Mouse (Mus musculus) heart, postnatal 0 days (tissue): ENCODE measurements at regions not wholly inside any gene's neighbourhood (a gene's known extent, or its start where the extent isn't known, plus 50 kb on each side); places are given as distances from the start of the nearest gene placed in this dataset.

Experiments used
- ATAC-seq: fragments of 200-750 bp; cut with Nextera tagmentation; 2 replicates; pipeline ENCODE4 v1.8.0; 2017; ENCODE audit warnings: low read depth, moderate number of reproducible peaks, moderate library complexity; ENCODE audit not compliant: insufficient read depth
- DNase-seq: peaks from one replicate; pipeline ENCODE4 v3.0.0-alpha.2; 2016; ENCODE audit warnings: low spot score
- H3K27ac ChIP-seq: fragments of 300-500 bp; sonication (generic); 2 replicates; pipeline ENCODE4 v1.5.1; 2014; ENCODE audit warnings: low read depth, mild to moderate bottlenecking
- H3K27me3 ChIP-seq: fragments of 300-500 bp; sonication (generic); 2 replicates; pipeline ENCODE4 v1.6.1; 2014; ENCODE audit warnings: low read length, mixed read lengths; ENCODE audit not compliant: control insufficient read depth, insufficient read depth
- H3K36me3 ChIP-seq: fragments of 300-500 bp; sonication (generic); replicated peaks from 2 replicates; pipeline ENCODE4 v1.6.1; 2014; ENCODE audit warnings: low read length, mixed read lengths; ENCODE audit not compliant: control insufficient read depth, insufficient read depth
- H3K4me1 ChIP-seq: fragments of 300-500 bp; sonication (generic); 2 replicates; pipeline ENCODE4 v1.6.1; 2014; ENCODE audit warnings: antibody characterized with exemption; ENCODE audit not compliant: control insufficient read depth, insufficient read depth
- H3K4me2 ChIP-seq: fragments of 300-500 bp; sonication (generic); 2 replicates; pipeline ENCODE4 v1.6.1; 2014; ENCODE audit warnings: low read depth, mild to moderate bottlenecking, low read length, moderate library complexity
- H3K4me3 ChIP-seq: fragments of 300-500 bp; sonication (generic); 2 replicates; pipeline ENCODE4 v1.5.1; 2014; ENCODE audit warnings: low read depth, low read length
- H3K9ac ChIP-seq: fragments of 300-500 bp; sonication (generic); replicated peaks from 2 replicates; pipeline ENCODE4 v1.6.1; 2014; ENCODE audit warnings: low read depth, low read length, mixed read lengths
- H3K9me3 ChIP-seq: fragments of 300-500 bp; sonication (generic); replicated peaks from 2 replicates; pipeline ENCODE4 v1.6.1; 2016; ENCODE audit warnings: low read length; ENCODE audit not compliant: control insufficient read depth
- CTCF ChIP-seq: IDR thresholded peaks from 2 replicates; pipeline ENCODE4 v1.5.1; 2016; ENCODE audit warnings: antibody characterized with exemption, control low read depth, low read depth
- EP300 ChIP-seq: IDR thresholded peaks from 2 replicates; pipeline ENCODE4 v1.6.1; 2016; ENCODE audit warnings: antibody characterized with exemption, low read depth
- WGBS: fragments of 180-500 bp; shearing (Covaris S2); extraction: QIAGEN DNeasy Blood & Tissue Kit; methylation state at CpG from one replicate; pipeline ENCODE4 v1.1.7; 2014; 5-methylcytosine and 5-hydroxymethylcytosine counted together

DNA sequence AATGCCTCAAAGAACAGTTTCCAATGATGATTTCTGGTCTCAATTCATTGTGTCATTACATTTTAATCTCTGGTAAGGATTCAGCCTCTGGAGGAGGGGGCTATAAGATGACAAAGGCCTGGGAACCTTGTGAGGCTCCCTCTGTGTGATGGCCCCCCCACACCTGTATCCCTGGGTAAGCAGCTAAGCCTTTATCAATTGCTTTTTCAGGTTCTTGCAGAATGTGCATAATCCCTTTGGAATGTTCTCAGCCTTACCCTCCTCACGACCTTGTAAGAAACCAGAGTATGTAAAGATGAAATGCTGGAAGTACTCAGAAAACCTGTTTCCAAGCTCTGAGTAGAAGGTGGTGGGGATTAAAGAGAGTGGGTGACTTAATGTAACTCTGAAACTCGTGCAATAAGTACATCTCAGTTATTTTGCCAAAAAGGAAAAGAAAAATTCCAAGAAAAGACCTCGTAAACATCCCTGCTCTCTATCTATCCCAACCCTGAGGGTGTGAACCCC is 446.7 kb upstream of the Mctp2 start:
- TF ChIP-seq EP300 (no peak), CTCF (no peak)
- Histone ChIP-seq H3K36me3 (no peaks in the 10 kb centered on the region), H3K4me1 (no peaks in the 10 kb centered on the region), H3K27ac (no peak overlapping the region), H3K27me3 (no peaks in the 10 kb centered on the region), H3K9me3 (no peaks in the 10 kb centered on the region), H3K9ac (no peak overlapping the region), H3K4me2 (no peak overlapping the region), H3K4me3 (no peak overlapping the region)
- no peak for ATAC-seq
- WGBS: 37% methylated on average over 3 of the region's 3 CpGs
- no peak for DNase-seq

DNA sequence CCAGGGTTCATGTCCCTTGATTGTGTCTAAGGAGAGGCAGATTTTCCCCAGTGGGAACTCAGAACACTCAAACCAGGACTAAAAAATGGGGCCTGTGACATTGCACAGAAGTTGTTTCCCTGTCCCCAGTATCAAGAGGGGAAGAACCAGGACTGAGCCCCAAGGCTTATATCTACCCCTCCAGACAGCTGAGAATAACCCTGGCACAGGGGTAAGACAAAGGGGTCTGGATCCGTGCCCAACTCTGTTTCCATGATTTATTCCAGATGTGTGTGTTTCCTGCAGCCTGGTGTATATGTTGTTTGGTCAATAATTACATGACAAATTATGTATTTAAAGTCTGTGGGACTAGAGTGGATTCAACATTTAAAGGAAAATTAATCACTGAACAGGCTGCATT is 456.3 kb upstream of the Mctp2 start:
- Histone ChIP-seq H3K9me3 (no peaks in the 10 kb centered on the region), H3K4me2 (no peak overlapping the region), H3K36me3 (no peaks in the 10 kb centered on the region), H3K9ac (no peak overlapping the region), H3K4me1 (no peaks in the 10 kb centered on the region), H3K27ac (no peak overlapping the region), H3K4me3 (no peak overlapping the region), H3K27me3 (no peaks in the 10 kb centered on the region)
- DNase-seq (no peak), ATAC-seq (no peak)
- no peak for TF ChIP-seq CTCF
- WGBS: 36% methylated on average over 1 of the region's 1 CpGs

DNA sequence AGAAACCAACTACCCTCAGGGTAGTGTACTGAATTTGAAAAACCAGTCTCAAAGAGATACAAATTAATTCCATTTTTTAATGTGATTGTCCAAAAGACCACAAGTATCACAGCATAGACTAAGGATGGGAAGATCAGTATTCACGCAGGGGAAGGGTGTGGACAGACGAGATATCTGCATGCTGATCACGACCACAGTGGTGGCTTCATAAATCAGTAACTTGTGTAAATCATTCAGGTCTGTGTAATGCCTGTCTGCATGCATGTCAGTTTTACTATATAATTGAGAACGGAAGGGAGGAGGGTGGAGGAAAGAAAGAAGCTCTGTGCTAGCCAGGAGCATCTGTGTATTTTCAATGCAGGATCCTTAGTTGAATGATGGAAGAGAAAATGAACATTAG is 462.3 kb upstream of the Mctp2 start:
- TF ChIP-seq EP300: no peak
- TF ChIP-seq CTCF: no peak

DNA sequence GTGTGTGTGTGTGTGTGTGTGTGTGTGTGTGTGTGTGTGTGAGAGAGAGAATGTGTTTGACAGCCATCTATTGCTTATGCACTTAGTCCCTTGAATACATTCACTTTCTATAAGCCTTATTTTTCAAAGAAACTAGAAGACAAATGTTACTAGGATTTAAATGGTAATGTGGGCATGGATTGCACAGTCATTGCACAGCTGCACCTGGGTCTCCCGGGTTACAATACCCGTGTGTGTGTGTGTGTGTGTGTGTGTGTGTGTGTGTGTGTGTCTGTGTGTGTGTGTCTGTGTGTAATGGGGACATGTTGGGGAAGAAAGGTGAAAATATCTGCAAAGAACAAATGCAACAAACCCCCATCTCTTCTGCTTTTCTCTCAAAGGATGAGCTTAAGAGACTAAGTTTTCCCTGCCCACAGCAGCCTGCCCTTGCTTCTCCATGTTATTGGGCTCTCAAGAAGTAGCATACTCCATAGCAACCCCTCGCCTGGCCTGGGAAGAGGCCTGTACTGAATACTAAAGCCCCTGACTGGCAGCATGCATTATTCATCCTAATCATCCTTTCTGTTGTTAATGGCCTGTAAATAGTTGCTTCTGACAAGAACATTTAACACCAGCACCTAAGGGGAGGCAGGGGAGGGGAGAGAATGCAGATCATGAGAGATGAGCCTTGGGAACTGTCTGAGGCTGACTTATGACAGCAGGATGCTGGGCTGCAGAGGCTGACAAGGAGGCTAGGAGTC is 467.8 kb upstream of the Mctp2 start:
- ATAC-seq (no peak), DNase-seq (no peak)
- no peak overlapping the region for H3K27ac ChIP-seq
- no peaks in the 10 kb centered on the region for H3K36me3 ChIP-seq
- H3K9me3 ChIP-seq: no peaks in the 10 kb centered on the region
- TF ChIP-seq CTCF: no peak
- TF ChIP-seq EP300: no peak
- no peak overlapping the region for H3K4me3 ChIP-seq
- H3K27me3 ChIP-seq: no peaks in the 10 kb centered on the region
- H3K4me2 ChIP-seq: no peak overlapping the region
- WGBS: 72% methylated on average over 3 of the region's 3 CpGs
- no peak overlapping the region for H3K9ac ChIP-seq
- H3K4me1 ChIP-seq: no peaks in the 10 kb centered on the region

More for the DNA sequence above, 462.3 kb upstream of the Mctp2 start:
- ATAC-seq (no peak), DNase-seq (no peak)
- no peaks in the 10 kb centered on the region for H3K4me1 ChIP-seq
- WGBS: 69% methylated on average over 4 of the region's 4 CpGs
- no peak overlapping the region for H3K9ac ChIP-seq
- H3K4me3 ChIP-seq: no peak overlapping the region
- H3K4me2 ChIP-seq: no peak overlapping the region
- no peak overlapping the region for H3K27ac ChIP-seq
- no peaks in the 10 kb centered on the region for H3K9me3 ChIP-seq
- H3K36me3 ChIP-seq: no peaks in the 10 kb centered on the region
- no peaks in the 10 kb centered on the region for H3K27me3 ChIP-seq

DNA sequence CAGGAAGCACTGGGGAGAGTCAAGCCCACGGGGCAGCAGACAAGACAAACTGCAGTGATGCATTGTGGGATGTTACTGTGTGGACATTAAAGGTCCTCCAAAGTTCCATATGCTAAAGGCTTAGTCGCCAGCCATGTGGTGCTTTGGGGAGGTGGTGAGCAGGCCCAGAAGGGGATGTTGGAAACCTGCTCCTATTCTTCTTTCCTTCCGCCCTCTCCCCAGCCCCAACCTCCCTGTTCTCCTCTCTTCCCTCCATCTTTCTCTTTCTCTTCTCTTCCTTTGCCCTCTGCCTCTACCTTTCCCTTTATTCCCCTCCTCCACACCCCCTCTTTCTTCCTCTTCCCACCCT is 468.3 kb upstream of the Mctp2 start:
- no peak overlapping the region for H3K4me2 ChIP-seq
- ATAC-seq (no peak), DNase-seq (no peak)
- 44% methylated on average over 3 of the region's 3 CpGs for WGBS
- TF ChIP-seq CTCF: no peak
- no peak for TF ChIP-seq EP300
- H3K4me3 ChIP-seq: no peak overlapping the region
- H3K27ac ChIP-seq: no peak overlapping the region
- H3K9ac ChIP-seq: no peak overlapping the region
- no peaks in the 10 kb centered on the region for H3K27me3 ChIP-seq
- H3K9me3 ChIP-seq: no peaks in the 10 kb centered on the region
- no peaks in the 10 kb centered on the region for H3K4me1 ChIP-seq
- H3K36me3 ChIP-seq: no peaks in the 10 kb centered on the region

GRCm38 (mm10) chr7:72787306-72787705 is 480.9 kb upstream of the Mctp2 start:
- no peaks in the 10 kb centered on the region for H3K36me3 ChIP-seq
- H3K27me3 ChIP-seq: no peaks in the 10 kb centered on the region
- H3K4me2 ChIP-seq: no peak overlapping the region
- no peaks in the 10 kb centered on the region for H3K4me1 ChIP-seq
- no peak overlapping the region for H3K27ac ChIP-seq
- no peak overlapping the region for H3K9ac ChIP-seq
- H3K9me3 ChIP-seq: no peaks in the 10 kb centered on the region
- H3K4me3 ChIP-seq: no peak overlapping the region
- ATAC-seq (no peak), DNase-seq (no peak)
- no peak for TF ChIP-seq EP300
- no peak for TF ChIP-seq CTCF
- 88% methylated on average over 1 of the region's 1 CpGs for WGBS
